Mouse (Mus musculus) embryonic stem cell, embryonic (primary cell): ENCODE measurements around the gene Ptpn5.

Experiments used
- CTCF ChIA-PET, 4 experiments: fragments of 300-600 bp in 2 of 4; fragments of 350-600 bp in 2 of 4; sonication (Branson Sonifier 250); formaldehyde crosslinking; loops; one replicate each; lab custom pipeline; 2022; ENCODE audit warnings: inconsistent platforms in 2 of 4; lab: Charles Lee
- POLR2A ChIA-PET, 4 experiments: fragments of 300-600 bp in 2 of 4; fragments of 350-600 bp in 2 of 4; sonication (Branson Sonifier 250); formaldehyde crosslinking; loops; one replicate each; lab custom pipeline; 2022; ENCODE audit warnings: antibody characterized with exemption in 4 of 4, inconsistent platforms in 1 of 4; lab: Charles Lee

Ptpn5 gene

DNA sequence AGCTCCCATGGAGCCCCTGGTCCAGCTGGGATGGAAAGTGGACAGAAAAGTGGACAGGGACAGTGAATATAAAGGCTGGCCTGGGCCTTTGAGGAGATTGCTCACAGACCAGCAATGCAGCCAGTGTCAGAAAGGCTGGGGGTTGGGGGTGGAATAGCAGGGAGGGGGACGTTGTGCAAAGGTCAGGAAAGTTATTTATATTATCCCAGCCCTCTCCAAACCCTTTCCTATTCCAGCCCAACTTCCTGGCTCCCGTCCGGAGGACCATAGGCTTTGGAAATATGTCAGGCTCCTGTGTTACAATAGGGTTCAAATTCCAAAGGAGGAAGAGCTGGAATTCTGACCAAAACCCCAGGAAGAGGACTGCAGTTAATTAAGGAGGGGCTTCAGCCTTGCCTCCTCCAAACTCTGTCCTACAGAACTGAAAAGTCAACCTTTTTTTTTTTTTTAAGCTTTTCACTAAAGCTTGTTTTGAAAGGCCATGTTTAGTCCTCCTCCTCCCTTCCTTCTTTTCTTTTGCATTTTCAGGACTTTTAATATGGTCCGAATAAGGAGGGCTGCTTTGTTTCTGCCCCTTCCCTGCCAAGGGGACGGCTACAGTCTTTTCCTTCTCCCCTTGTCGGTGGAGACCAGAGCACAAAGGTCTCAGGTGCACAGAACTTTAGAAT, 90.5 kb downstream of the Ptpn5 start:
- CTCF ChIA-PET: interaction anchor here in 2 of 4 experiments (0.6 to 0.7 kb wide), 2 partner anchors 13 to 650 kb away, joined by 3 to 4 read pairs; no protein-coding TSS in a partner anchor

DNA sequence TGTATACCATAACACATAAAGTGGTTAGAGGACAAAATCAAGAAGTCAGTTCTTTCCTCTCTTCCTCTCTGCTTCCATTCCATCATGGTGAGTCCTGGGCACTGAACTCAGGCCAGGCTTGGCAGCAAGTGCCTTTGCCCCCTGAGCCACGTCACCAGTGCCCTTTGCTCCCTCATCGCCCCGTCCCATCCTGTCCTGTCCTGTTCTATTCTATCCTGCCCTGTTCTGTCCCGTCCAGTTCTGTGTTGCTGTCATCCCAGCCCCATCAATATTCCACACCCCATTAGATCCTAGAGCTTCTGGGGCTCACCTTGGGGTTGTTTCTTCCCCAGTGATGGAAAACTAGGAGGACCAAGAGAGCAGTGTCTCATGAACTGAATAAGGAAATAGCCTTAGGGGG, 91.4 kb downstream of the Ptpn5 start:
- CTCF ChIA-PET: no interaction called here
- POLR2A ChIA-PET: no interaction called here

More for the DNA sequence above, 90.5 kb downstream of the Ptpn5 start:
- POLR2A ChIA-PET: no interaction called here

DNA sequence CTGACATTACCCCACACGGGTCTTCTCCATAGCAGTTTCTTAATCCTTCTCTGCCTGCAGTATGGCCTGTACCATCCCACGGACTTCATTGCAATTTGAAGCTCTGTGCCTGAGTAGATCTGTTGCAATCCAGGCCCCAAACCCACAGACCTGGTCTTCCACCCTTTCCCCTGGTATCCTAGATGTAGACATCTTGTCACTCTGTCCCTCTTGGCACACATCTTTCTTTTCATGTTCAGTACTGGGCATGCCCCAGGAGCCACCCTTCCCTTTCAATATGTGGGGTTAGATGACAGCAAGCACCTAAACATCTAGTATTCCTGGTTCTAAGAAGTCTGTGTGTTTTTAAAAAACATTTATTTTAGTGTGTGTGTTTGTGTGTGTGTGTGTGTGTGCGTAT, 91.8 kb downstream of the Ptpn5 start:
- ChIA-PET POLR2A (no interaction called here), CTCF (no interaction called here)

DNA sequence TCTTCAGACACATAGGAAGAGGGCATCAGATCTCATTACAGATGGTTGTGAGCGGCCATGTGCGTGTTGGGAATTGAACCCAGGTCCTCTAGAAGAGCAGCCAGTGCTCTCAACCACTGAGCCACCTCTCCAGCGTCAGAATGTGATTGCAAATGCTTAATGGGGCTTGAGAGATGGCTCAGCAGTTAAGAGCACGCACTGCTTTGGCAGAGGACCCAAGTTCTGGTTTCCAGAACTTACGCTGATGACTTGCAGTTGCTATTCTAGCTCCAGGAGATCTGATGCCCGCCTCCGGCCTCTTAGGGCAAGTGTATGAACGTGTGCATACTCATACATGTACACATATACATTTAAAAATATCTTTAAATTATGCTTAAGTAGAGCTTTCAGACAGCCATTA, 98.1 kb downstream of the Ptpn5 start:
- ChIA-PET POLR2A (no interaction called here), CTCF (interaction anchor here in 1 of 4 experiments (1.0 kb wide), 1 partner anchor 42 kb away, joined by 3 read pairs; no protein-coding TSS in a partner anchor)

DNA sequence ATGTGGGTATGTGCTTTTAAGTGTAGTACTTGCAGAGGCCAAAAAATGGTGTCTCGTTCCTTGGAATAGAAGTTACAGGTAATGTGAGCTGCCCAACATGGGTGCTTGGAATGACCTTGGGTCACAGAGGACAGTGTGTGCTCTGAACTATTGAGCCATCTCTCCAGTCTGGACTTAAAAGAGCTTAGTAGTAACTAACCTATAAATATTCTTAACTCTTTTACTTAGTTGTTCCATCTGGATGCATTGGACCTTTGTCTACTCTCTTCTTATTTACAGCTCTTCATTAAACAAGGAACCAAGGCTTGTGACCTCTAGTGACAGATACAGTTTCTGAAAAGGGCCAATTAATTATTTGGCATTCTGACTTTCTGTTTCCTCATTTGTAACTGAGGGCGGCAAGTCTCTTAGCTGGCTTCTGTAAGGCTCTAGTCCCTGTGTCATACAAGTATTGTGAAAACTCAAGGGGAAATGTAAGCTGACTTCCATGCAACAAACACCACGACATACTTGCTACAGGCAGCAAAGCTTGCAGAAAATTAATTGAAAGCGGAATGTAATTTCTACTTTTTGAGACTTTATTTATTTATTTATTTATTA, 98.6 kb downstream of the Ptpn5 start:
- ChIA-PET POLR2A (no interaction called here), CTCF (interaction anchor here in 1 of 4 experiments (0.7 kb wide), 1 partner anchor 111 kb away, joined by 3 read pairs; no protein-coding TSS in a partner anchor)

DNA sequence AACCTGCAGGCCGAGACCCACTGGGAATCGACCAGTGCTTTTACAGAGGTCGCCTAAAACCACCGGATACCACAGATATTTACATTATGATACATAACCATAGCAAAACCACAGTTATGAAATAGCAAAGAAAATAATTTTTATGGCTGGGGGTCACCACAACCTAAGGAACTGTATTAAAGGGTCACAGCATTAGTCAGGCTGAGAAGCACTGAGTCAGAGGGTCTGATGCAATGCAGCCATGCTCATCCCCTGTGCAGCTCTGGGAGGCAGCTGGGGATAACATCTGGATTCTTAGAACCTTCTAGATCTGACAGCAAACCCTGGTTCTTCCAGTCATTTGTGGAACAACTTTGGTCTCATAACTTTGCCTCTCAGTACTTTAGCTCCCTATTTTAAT, 102.1 kb downstream of the Ptpn5 start:
- POLR2A ChIA-PET: no interaction called here

DNA sequence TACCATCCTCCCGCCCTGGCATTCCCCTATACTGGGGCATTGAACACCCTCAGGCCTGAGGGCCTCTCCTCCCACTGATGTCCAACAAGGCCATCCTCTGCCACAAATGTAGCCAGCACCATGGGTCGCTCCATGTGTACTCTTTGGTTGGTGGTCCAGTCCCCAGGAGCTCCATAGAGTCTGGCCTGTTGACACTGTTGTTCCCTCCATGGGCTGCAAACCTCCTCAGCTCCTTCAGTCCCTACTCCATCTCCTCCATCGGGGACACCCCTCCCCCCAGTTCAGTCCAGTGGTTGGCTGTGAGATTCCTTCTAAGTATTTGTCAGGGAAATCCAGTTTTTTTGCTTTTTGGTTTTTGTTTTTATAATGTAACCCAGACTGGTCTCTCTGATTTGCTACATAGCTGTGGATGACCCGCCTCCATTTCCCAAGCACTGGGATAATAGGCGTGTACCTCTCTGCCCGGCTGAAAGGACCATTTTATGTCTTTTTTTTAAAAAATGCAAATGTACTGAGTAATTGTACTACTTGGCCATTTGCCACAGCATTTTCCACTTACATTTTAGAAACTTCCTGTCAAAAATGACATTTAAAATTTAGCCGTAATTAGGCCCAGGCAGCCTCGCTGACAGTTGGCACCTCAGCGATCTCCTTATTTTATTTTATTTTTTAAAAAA, 102.8 kb downstream of the Ptpn5 start:
- CTCF ChIA-PET: no interaction called here
- POLR2A ChIA-PET: no interaction called here

More for the DNA sequence above, 102.1 kb downstream of the Ptpn5 start:
- CTCF ChIA-PET: no interaction called here
